Mouse (Mus musculus) midbrain, embryonic 14.5 days (tissue): Measurements from ENCODE around the gene Rell1. TPM values are rescaled to one million over a fixed set of nuclear protein-coding genes. Genes with fewer than 3 reads are reported as not detected.
A peak's percentile ranks its signal among the peaks of the same experiment; 100 is the strongest.

Source experiments
- ATAC-seq: fragments of 200-750 bp; cut with Nextera tagmentation; 2 replicates; pipeline ENCODE4 v1.8.0; 2017; ENCODE audit warnings: moderate number of reproducible peaks, moderate library complexity; ENCODE audit not compliant: low FRiP score, low TSS enrichment
- DNase-seq: peaks from one replicate; pipeline ENCODE4 v3.0.0-alpha.2; 2015
- H3K27ac ChIP-seq: fragments of 300-500 bp; sonication (generic); replicated peaks from 2 replicates; pipeline ENCODE4 v1.5.1; 2014; ENCODE audit warnings: mild to moderate bottlenecking, low read depth, low read length, moderate library complexity
- H3K27me3 ChIP-seq: fragments of 300-500 bp; sonication (generic); 2 replicates; pipeline ENCODE4 v1.6.1; 2014; ENCODE audit warnings: low read length, control low read depth, mixed read lengths; ENCODE audit not compliant: control insufficient read depth, insufficient read depth
- H3K36me3 ChIP-seq: fragments of 300-500 bp; sonication (generic); 2 replicates; pipeline ENCODE4 v1.6.1; 2014; ENCODE audit warnings: low read length, control low read depth; ENCODE audit not compliant: control insufficient read depth, insufficient read depth
- H3K4me1 ChIP-seq: fragments of 300-500 bp; sonication (generic); 2 replicates; pipeline ENCODE4 v1.6.1; 2014; ENCODE audit warnings: mild to moderate bottlenecking, antibody characterized with exemption, low read length, control low read depth; ENCODE audit not compliant: control insufficient read depth, insufficient read depth
- H3K4me2 ChIP-seq: fragments of 300-500 bp; sonication (generic); 2 replicates; pipeline ENCODE4 v1.6.1; 2014; ENCODE audit warnings: mild to moderate bottlenecking, low read length, moderate library complexity
- H3K4me3 ChIP-seq: fragments of 300-500 bp; sonication (generic); replicated peaks from 2 replicates; pipeline ENCODE4 v1.5.1; 2014; ENCODE audit warnings: low read depth, low read length
- H3K9ac ChIP-seq: fragments of 300-500 bp; sonication (generic); replicated peaks from 2 replicates; pipeline ENCODE4 v1.6.1; 2014; ENCODE audit warnings: mild to moderate bottlenecking, low read length, moderate library complexity
- H3K9me3 ChIP-seq: fragments of 300-500 bp; sonication (generic); 2 replicates; pipeline ENCODE4 v1.6.1; 2016; ENCODE audit warnings: low read length, control low read depth, mixed read lengths; ENCODE audit not compliant: control insufficient read depth
- WGBS: fragments of 180-500 bp; shearing (Covaris S2); extraction: QIAGEN DNeasy Blood & Tissue Kit; methylation state at CpG from one replicate; pipeline ENCODE4 v1.1.7; 2014; 5-methylcytosine and 5-hydroxymethylcytosine counted together
- polyA plus RNA-seq: library from polyadenylated mRNA; unstranded; fragments of >200 nt; fragmentation: Nextera tagmentation; extraction: Ambion mirVana; gene quantifications from 2 replicates; pipeline ENCODE4 v1.2.1, GENCODE M21; 2014

Rell1 gene
- polyA plus RNA-seq, 1 experiment from 2014 or later = 6.1 TPM

DNA sequence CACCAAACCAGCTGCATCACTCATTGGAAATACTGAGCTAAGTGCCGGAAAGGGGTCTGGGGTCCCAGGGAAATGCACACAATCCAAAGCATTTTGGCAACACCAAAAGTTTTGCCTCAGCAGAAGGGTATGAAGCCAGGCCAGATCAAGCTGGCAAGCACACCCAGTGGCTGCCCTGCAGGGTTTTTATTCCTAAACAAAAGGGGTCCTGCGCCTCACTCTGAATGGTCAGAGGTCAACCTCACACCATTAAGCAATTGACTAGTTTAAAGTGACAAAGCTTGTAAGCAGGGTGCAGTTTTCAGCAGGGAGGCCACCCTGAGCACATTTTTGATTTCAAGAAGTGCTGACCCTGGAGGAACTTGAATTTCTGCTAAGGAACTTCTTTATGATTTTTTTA lies 2.3 kb upstream of the Rell1 start:
- no peaks in the 10 kb centered on the region for H3K9me3 ChIP-seq
- H3K4me2 ChIP-seq = no peak overlapping the region
- H3K27me3 ChIP-seq = no peaks in the 10 kb centered on the region
- no peaks in the 10 kb centered on the region for H3K36me3 ChIP-seq
- DNase-seq (no peak), ATAC-seq (no peak)
- H3K27ac ChIP-seq = no peak overlapping the region
- peaks cover 9% of the 10 kb centered on the region for H3K4me1 ChIP-seq
- H3K4me3 ChIP-seq = no peak overlapping the region
- H3K9ac ChIP-seq = no peak overlapping the region
- 48% methylated on average over 2 of the region's 2 CpGs for WGBS

DNA sequence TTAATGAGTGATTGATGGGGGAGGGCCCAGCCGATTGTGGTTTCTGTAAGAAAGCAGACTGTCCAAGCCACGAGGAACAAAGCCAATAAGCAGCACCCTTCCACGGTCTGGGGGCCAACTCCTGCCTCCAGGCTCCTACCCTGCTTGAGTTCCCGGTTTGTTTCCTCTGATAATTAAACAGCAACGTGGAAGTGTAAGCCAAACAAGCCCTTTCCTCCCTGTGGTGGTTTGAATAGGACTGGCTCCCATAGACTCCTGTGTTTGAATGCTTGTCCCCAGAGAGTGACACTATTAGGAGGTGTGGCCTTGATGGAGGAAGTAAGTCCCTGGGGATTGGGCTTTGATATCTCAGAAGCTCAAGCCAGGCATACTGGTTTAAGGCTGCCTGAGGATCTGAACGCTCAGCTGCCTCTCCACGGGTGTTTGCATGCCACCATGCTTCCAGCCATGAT lies 1.6 kb upstream of the Rell1 start:
- DNase-seq (peak; percentile 31), ATAC-seq (no peak)
- Histone ChIP-seq H3K9me3 (no peaks in the 10 kb centered on the region), H3K27me3 (no peaks in the 10 kb centered on the region), H3K9ac (no peak overlapping the region), H3K27ac (no peak overlapping the region), H3K4me1 (peaks cover 9% of the 10 kb centered on the region), H3K4me3 (no peak overlapping the region), H3K36me3 (no peaks in the 10 kb centered on the region), H3K4me2 (no peak overlapping the region)
- 18% methylated on average over 7 of the region's 7 CpGs for WGBS

DNA sequence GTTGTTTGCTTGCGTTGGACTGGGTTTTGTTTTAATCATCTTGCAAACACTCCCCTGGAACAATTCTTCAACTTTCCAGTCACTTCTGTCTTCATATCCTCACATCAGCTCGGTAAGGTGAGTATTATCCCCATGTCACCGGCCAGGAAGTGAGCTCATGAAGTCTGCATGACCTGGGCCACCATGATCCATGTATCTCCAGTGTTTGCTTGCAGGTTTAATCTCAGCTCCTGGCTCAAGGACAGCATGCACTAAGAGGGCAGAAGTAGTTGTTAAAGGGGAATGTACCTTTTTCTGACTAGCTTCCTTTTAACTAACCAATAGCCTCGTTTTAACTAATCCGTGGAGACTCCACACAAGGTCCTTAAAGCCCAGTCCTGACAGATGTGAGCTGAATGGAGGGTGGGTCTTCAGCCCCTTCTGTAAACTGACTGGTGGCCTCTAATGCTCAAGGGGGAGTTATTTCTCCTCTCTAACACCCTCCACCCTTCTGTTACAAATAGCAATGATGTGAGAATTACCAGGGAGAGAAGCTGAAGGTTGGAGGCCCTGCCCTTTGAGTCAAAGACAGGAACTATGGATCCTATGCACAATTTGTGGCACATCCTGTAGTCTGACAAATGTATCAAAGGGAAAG lies 897 bp upstream of the Rell1 start:
- Histone ChIP-seq H3K4me1 (peaks cover 9% of the 10 kb centered on the region), H3K27ac (no peak overlapping the region), H3K9ac (no peak overlapping the region; the same call in 1 of the 2 replicates), H3K27me3 (no peaks in the 10 kb centered on the region), H3K4me2 (peak overlapping the region; percentile 94), H3K4me3 (no peak overlapping the region), H3K9me3 (no peaks in the 10 kb centered on the region), H3K36me3 (no peaks in the 10 kb centered on the region)
- peak; percentile 11 for DNase-seq
- WGBS = 34% methylated on average over 5 of the region's 5 CpGs
- no peak for ATAC-seq

DNA sequence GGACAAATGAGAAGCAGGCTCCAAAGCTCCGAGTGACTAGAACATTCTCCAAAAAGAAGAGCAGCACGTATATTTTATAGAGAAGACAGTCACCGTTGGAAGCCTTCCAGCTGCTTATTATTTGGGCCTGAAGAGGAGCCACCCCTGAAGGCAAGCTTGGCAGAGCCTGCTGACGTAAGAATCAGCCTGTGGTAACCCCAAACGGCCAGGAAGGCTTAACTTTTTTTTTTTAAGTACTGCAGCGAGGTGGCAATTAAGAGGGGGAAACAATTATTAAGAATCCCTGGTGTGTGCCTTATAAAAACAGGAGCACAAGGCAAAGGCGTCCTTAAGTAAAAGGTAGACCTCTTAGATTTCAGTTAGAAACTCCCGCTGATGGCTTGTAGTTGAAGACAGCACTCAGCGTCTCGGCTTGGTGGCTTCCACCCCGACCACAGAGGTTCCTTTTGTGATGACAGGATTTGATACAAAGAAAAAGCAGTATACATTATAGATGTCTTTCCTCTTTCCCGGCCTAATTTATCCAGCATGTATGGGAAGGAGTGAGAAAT lies 1.0 kb downstream of the Rell1 start:
- no peak overlapping the region for H3K27ac ChIP-seq

DNA sequence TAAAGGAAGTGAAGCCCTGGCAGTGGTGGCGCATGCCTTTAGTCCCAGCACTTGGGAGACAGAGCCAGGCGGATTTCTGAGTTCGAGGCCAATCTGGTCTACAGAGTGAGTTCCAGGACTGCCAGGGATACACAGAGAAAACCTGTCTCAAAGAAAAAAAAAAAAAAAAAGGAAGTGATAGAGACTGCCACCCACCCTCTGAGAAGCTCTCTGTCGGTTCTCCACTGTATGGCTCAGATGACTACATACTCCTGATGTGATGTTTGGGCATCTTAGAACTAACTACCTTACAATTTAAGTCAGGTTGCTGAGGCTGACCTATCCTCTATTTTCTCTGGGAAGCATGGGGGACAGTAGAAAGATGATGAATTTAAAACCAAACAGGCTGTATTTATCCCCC lies 2.3 kb downstream of the Rell1 start:
- DNase-seq (no peak), ATAC-seq (no peak)
- Histone ChIP-seq H3K4me3 (no peak overlapping the region), H3K36me3 (no peaks in the 10 kb centered on the region), H3K27ac (no peak overlapping the region), H3K4me1 (peaks cover 9% of the 10 kb centered on the region), H3K9ac (no peak overlapping the region), H3K27me3 (no peaks in the 10 kb centered on the region), H3K4me2 (no peak overlapping the region), H3K9me3 (no peaks in the 10 kb centered on the region)
- WGBS = 97% methylated on average over 4 of the region's 4 CpGs

More for the DNA sequence above, 1.0 kb downstream of the Rell1 start:
- no peaks in the 10 kb centered on the region for H3K27me3 ChIP-seq
- 3% methylated on average over 12 of the region's 12 CpGs for WGBS
- peak overlapping the region; percentile 68 for H3K9ac ChIP-seq
- H3K4me3 ChIP-seq = peak overlapping the region; percentile 72
- no peaks in the 10 kb centered on the region for H3K36me3 ChIP-seq
- H3K4me2 ChIP-seq = peak overlapping the region; percentile 94
- ATAC-seq (no peak), DNase-seq (peak; percentile 50)
- no peaks in the 10 kb centered on the region for H3K9me3 ChIP-seq
- H3K4me1 ChIP-seq = peaks cover 9% of the 10 kb centered on the region

DNA sequence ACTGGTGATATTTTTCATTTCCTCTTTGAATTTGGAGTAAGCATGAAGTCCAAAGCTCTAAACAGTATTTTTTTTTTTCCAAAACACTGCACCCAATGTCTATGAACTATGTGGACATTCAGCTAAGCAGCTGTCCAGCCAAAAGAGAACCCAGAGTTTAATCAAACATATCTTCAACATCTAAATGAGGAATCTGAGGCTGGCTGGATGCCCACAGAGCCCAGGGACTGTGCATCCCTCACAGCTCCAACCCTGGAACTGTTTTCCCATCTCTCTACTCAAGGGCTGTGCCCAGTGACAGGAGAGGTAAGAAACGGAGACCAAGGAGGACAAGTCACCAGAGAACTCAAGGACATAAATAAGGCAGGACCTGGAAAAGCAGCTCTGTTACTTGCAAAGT lies 2.8 kb downstream of the Rell1 start:
- Histone ChIP-seq H3K27me3 (no peaks in the 10 kb centered on the region), H3K9me3 (no peaks in the 10 kb centered on the region), H3K27ac (no peak overlapping the region), H3K4me1 (peaks cover 9% of the 10 kb centered on the region), H3K4me3 (no peak overlapping the region), H3K4me2 (no peak overlapping the region), H3K36me3 (no peaks in the 10 kb centered on the region), H3K9ac (no peak overlapping the region)
- ATAC-seq (no peak), DNase-seq (no peak)
- WGBS = 89% methylated on average over 1 of the region's 1 CpGs

DNA sequence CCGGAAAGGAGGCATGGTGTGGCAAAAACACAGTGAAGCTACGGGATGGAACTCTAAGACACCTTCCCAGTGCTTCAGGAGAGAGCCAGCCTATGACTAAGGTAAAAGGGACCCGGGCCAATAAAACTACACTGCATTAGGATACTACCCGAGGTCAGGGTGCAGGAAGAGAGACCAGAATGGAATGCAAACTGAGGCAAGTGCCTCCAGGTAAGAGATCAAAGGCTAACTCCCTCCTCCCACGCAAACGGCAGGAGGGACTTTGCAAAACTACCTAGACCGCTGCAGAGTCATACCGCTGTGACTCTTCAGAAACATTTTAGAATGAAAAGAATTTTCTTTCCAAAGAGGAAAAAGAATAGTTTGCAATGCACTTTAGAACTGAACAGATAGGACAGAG lies 4.1 kb downstream of the Rell1 start:
- ATAC-seq = no peak
- no peak overlapping the region for H3K4me2 ChIP-seq
- no peak overlapping the region for H3K27ac ChIP-seq
- no peaks in the 10 kb centered on the region for H3K9me3 ChIP-seq
- no peak for DNase-seq
- peaks cover 9% of the 10 kb centered on the region for H3K4me1 ChIP-seq
- H3K27me3 ChIP-seq = no peaks in the 10 kb centered on the region
- no peak overlapping the region for H3K9ac ChIP-seq
- no peaks in the 10 kb centered on the region for H3K36me3 ChIP-seq
- H3K4me3 ChIP-seq = no peak overlapping the region
- WGBS = 64% methylated on average over 8 of the region's 8 CpGs

DNA sequence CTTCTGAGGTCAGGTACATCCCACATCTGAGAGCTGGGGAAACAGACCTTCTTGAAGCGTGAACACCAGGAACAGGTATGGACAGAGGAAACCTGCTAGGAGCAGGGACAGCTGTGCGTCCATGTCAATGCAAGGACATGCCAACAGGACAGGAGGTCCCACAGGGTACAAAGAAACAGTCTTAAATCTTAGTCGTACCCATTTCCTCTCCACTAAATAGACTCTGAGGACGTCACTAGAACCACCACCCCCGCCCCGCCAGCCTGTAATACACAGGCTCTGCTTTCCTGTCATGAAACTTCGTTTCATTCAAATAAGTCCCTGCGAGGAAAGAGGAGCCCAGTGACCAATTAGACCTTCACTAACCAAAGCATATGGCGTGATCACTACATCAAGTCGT lies 7.0 kb downstream of the Rell1 start:
- H3K9ac ChIP-seq = no peak overlapping the region
- no peak overlapping the region for H3K4me2 ChIP-seq
- H3K4me1 ChIP-seq = no peaks in the 10 kb centered on the region
- no peaks in the 10 kb centered on the region for H3K36me3 ChIP-seq
- H3K9me3 ChIP-seq = no peaks in the 10 kb centered on the region
- H3K27me3 ChIP-seq = no peaks in the 10 kb centered on the region
- no peak overlapping the region for H3K4me3 ChIP-seq
- no peak overlapping the region for H3K27ac ChIP-seq
- DNase-seq = no peak
- WGBS = 91% methylated on average over 10 of the region's 10 CpGs
- ATAC-seq = no peak

DNA sequence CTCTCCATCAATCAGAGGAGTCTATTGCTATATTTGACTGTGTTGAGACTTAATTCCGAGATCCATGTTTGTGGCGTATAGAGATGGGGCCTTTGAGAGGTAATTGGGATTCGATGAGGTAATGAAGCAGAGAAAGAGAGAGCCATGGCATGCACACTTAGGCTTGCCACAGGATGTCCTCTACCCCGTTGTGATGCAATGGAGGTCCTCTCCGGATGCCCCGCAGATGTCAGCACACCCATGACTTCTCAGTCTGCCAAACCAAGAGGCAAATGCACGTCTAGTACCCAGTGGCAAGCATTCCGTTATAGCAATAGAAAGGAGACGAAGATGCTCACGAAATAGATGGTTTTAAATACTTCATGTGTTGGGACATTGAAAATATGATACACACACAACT lies 8.1 kb downstream of the Rell1 start:
- no peaks in the 10 kb centered on the region for H3K36me3 ChIP-seq
- H3K27me3 ChIP-seq = no peaks in the 10 kb centered on the region
- H3K9ac ChIP-seq = no peak overlapping the region
- H3K4me2 ChIP-seq = no peak overlapping the region
- no peaks in the 10 kb centered on the region for H3K4me1 ChIP-seq
- WGBS = 95% methylated on average over 10 of the region's 10 CpGs
- no peak for ATAC-seq
- H3K27ac ChIP-seq = no peak overlapping the region
- H3K4me3 ChIP-seq = no peak overlapping the region
- H3K9me3 ChIP-seq = no peaks in the 10 kb centered on the region
- DNase-seq = no peak
